Mouse (Mus musculus) intestine, embryonic 15.5 days (tissue): Measurements from ENCODE around the gene Spats2l. TPM values are rescaled to one million over a fixed set of nuclear protein-coding genes. Genes with fewer than 3 reads are reported as not detected.

Experiments used
- polyA plus RNA-seq: library from polyadenylated mRNA; unstranded; fragments of >200 nt; fragmentation: Nextera tagmentation; extraction: Ambion mirVana; gene quantifications from 2 replicates; pipeline ENCODE4 v1.2.1, GENCODE M21; 2015

Gene Spats2l
- polyA plus RNA-seq, 1 experiment from 2014 or later: 70.9 TPM

Other genes with a start within 250 kb of the Spats2l start
- gene Sgo2a, start 221.8 kb downstream of the Spats2l start, polyA plus RNA-seq: 12.1 and 16.0 TPM in 2 replicates
- 10.0 and 10.4 TPM in 2 replicates for gene Kctd18, start 244.8 kb downstream of the Spats2l start, polyA plus RNA-seq